Mouse (Mus musculus): ENCODE measurements around the gene Astn1. TPM values are rescaled to one million over a fixed set of nuclear protein-coding genes. Genes with fewer than 3 reads are reported as not detected.

The Astn1 gene
- polyA plus RNA-seq (2015; fragmentation: Nextera tagmentation; extraction: Ambion mirVana) = 0.82 and 1.2 TPM in 2 replicates

DNA sequence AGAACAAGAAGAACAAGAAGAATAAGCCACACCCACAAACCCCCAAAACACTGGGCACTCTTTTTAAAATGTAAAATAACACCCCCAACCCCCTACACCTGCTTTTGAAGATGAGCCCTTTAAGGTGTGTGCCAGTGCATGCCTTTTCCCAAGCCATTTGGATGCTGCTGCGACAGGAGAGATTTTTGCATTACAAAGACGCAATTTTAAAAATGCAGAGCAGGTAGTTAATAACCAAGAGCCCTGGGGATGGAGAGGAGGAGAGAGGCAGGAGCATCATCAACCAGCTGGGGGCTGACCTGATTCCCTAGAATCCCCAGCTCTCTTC is at the start of gene Astn1:
TSS of gene Astn1 (plus strand) at position 310 of the 328 bp plus-strand sequence.
- no peak for ATAC-seq (ENCODE audit: insufficient number of reproducible peaks, low FRiP score, low TSS enrichment, low read depth)
- no peaks in the 10 kb centered on the region for H3K36me3 ChIP-seq
- peak within 1 kb of the TSS; percentile 40 for H3K4me3 ChIP-seq
- no peak within 1 kb of the TSS for H3K27ac ChIP-seq
- no peak within 1 kb of the TSS for H3K9ac ChIP-seq
- peaks cover 32% of the 10 kb centered on the region for H3K27me3 ChIP-seq
- H3K4me2 ChIP-seq = peak within 1 kb of the TSS; percentile 70
- H3K9me3 ChIP-seq = no peaks in the 10 kb centered on the region
- H3K4me1 ChIP-seq = peaks cover 10% of the 10 kb centered on the region
- 3% methylated on average over 2 of the region's 2 CpGs for WGBS

- Histone ChIP-seq H3K9ac (no peak overlapping the region), H3K4me1 (no peaks in the 10 kb centered on the region), H3K36me3 (no peaks in the 10 kb centered on the region), H3K9me3 (no peaks in the 10 kb centered on the region), H3K27me3 (no peaks in the 10 kb centered on the region), H3K4me3 (no peak overlapping the region), H3K4me2 (no peak overlapping the region), H3K27ac (no peak overlapping the region)
- 80% methylated on average over 6 of the region's 6 CpGs for whole genome bisulfite sequencing
- ATAC-seq (ENCODE audit: insufficient number of reproducible peaks, low FRiP score, low TSS enrichment, low read depth) = no peak
Observed at GRCm38 (mm10) chr1:158323325-158323724, 38.7 kb upstream of the Astn1 start.

GRCm38 (mm10) chr1:158328126-158328525 is 33.9 kb upstream of the Astn1 start:
- 81% methylated on average over 5 of the region's 5 CpGs for WGBS
- H3K36me3 ChIP-seq = no peaks in the 10 kb centered on the region
- H3K27me3 ChIP-seq = no peaks in the 10 kb centered on the region
- no peak overlapping the region for H3K9ac ChIP-seq
- H3K4me1 ChIP-seq = no peaks in the 10 kb centered on the region
- no peak overlapping the region for H3K4me2 ChIP-seq
- H3K27ac ChIP-seq = no peak overlapping the region
- no peaks in the 10 kb centered on the region for H3K9me3 ChIP-seq
- no peak overlapping the region for H3K4me3 ChIP-seq
- no peak for ATAC-seq (ENCODE audit: insufficient number of reproducible peaks, low FRiP score, low TSS enrichment, low read depth)

DNA sequence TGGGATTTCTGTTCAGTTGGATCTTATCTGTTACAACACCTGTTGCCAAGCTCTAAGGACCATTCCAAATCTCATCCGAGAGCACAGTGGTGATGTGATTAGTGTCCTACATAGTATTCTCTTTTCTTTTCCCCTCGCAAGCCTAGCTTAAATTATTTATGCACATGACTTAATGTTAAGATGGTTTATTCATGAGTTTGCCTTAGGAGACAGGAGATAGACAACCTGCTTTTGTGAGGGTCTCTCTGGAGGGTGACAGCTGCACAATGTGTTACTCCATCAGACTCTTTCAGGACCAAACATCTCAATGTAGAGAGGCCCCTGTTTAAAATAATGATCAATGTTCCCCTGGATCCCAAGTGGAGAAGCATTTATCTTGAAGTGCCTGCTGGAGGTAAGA is 33.2 kb upstream of the Astn1 start:
- no peaks in the 10 kb centered on the region for H3K36me3 ChIP-seq
- ATAC-seq (ENCODE audit: insufficient number of reproducible peaks, low FRiP score, low TSS enrichment, low read depth) = no peak
- H3K27me3 ChIP-seq = no peaks in the 10 kb centered on the region
- no peak overlapping the region for H3K4me3 ChIP-seq
- no peak overlapping the region for H3K27ac ChIP-seq
- no peak overlapping the region for H3K9ac ChIP-seq
- no peak overlapping the region for H3K4me2 ChIP-seq
- 83% methylated on average over 2 of the region's 2 CpGs for WGBS
- no peaks in the 10 kb centered on the region for H3K9me3 ChIP-seq
- no peaks in the 10 kb centered on the region for H3K4me1 ChIP-seq

DNA sequence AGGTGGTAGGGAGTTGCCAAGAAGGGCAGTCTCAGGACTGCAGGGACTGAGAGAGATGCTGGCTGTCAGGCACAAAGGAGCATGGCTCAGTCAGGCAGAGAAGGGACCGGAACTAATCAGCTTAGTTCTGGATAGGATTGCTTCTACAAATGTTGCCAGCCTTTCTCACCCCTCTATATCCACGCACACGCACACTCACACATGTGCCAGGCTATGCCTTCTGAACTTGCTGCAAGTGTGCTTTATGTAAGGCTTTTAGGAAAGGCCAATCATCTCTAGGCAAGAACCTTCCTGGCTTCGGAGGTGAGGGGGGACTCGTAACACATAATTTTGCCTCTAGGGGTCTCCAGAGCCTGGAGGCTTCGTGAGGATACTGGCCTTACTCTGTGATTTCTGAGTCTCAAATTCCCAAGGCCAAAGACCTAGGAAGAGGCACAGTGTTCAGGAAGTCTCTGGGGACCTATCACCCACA is 18.8 kb upstream of the Astn1 start:
- no peak for ATAC-seq (ENCODE audit: insufficient number of reproducible peaks, low FRiP score, low TSS enrichment, low read depth)
- H3K27ac ChIP-seq = no peak overlapping the region
- H3K36me3 ChIP-seq = no peaks in the 10 kb centered on the region
- H3K4me3 ChIP-seq = no peak overlapping the region
- H3K27me3 ChIP-seq = no peaks in the 10 kb centered on the region
- H3K4me1 ChIP-seq = no peaks in the 10 kb centered on the region
- no peak overlapping the region for H3K4me2 ChIP-seq
- no peak overlapping the region for H3K9ac ChIP-seq
- no peaks in the 10 kb centered on the region for H3K9me3 ChIP-seq
- 48% methylated on average over 6 of the region's 6 CpGs for WGBS

DNA sequence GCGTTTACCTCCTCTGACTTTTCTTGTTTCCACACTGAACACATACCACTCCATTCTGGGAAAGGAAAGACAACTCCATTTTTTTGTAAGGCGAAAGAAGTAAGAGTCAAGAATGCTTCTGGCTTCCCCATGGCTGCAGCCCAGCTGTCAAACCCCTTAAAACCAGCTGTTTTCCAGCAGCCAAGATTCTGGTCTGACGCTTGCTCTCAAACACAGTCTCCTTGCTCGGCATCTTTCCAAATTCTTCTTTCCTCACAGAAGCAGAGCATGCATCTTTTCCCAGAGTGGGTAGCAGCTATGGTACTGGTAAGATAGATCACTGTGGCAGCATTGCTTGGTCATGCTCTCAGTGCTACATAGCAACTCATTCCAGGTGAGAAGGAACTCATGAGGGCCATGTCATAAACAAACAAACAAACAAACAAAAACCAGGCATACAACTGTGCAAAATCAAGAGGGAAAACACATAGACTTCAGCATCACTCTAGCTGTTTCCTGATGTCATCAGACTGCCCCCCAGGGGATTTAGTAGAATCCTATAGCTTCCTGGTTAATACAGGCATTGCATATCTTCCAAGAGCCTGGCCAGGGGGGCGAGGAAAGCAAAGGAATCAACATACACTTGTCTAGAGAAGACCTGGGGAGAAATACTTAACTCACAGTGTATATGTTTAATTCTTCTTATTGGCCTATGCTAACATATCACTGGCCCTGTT is 8.3 kb upstream of the Astn1 start:
- H3K27ac ChIP-seq = no peak overlapping the region
- no peak for ATAC-seq (ENCODE audit: insufficient number of reproducible peaks, low FRiP score, low TSS enrichment, low read depth)
- 53% methylated on average over 5 of the region's 5 CpGs for WGBS
- no peak overlapping the region for H3K9ac ChIP-seq
- H3K9me3 ChIP-seq = no peaks in the 10 kb centered on the region
- no peak overlapping the region for H3K4me3 ChIP-seq
- H3K4me1 ChIP-seq = peaks cover 13% of the 10 kb centered on the region
- peaks cover 46% of the 10 kb centered on the region for H3K27me3 ChIP-seq
- H3K36me3 ChIP-seq = no peaks in the 10 kb centered on the region
- no peak overlapping the region for H3K4me2 ChIP-seq

GRCm38 (mm10) chr1:158355177-158356050 is 6.7 kb upstream of the Astn1 start:
- no peaks in the 10 kb centered on the region for H3K9me3 ChIP-seq
- H3K27me3 ChIP-seq = peaks cover 46% of the 10 kb centered on the region
- peak overlapping the region; percentile 53 for H3K4me3 ChIP-seq
- no peak overlapping the region for H3K27ac ChIP-seq
- no peak overlapping the region for H3K9ac ChIP-seq
- no peak for ATAC-seq (ENCODE audit: insufficient number of reproducible peaks, low FRiP score, low TSS enrichment, low read depth)
- H3K36me3 ChIP-seq = no peaks in the 10 kb centered on the region
- H3K4me1 ChIP-seq = peaks cover 13% of the 10 kb centered on the region
- 10% methylated on average over 28 of the region's 28 CpGs for WGBS
- peak overlapping the region; percentile 86 for H3K4me2 ChIP-seq

GRCm38 (mm10) chr1:158356051-158356461 is 6.0 kb upstream of the Astn1 start, which contains the start of gene Brinp2:
TSS of gene Brinp2 (minus strand) at chr1:158356326.
- H3K27me3 ChIP-seq = peaks cover 48% of the 10 kb centered on the region
- H3K36me3 ChIP-seq = no peaks in the 10 kb centered on the region
- WGBS = under 1% methylated on average over 30 of the region's 30 CpGs
- H3K4me3 ChIP-seq = peak within 1 kb of the TSS; percentile 53
- H3K27ac ChIP-seq = no peak within 1 kb of the TSS
- ATAC-seq (ENCODE audit: insufficient number of reproducible peaks, low FRiP score, low TSS enrichment, low read depth) = peak; percentile 83
- H3K4me2 ChIP-seq = peak within 1 kb of the TSS; percentile 86
- no peak within 1 kb of the TSS for H3K9ac ChIP-seq
- H3K4me1 ChIP-seq = peaks cover 13% of the 10 kb centered on the region
- H3K9me3 ChIP-seq = no peaks in the 10 kb centered on the region

- no peaks in the 10 kb centered on the region for H3K36me3 ChIP-seq
- peaks cover 10% of the 10 kb centered on the region for H3K4me1 ChIP-seq
- no peaks in the 10 kb centered on the region for H3K9me3 ChIP-seq
- under 1% methylated on average over 33 of the region's 37 CpGs for WGBS
- no peak overlapping the region for H3K9ac ChIP-seq
- peaks cover 26% of the 10 kb centered on the region for H3K27me3 ChIP-seq
- H3K4me3 ChIP-seq = peak overlapping the region; percentile 40
- ATAC-seq (ENCODE audit: insufficient number of reproducible peaks, low FRiP score, low TSS enrichment, low read depth) = no peak
- no peak overlapping the region for H3K27ac ChIP-seq
- peak overlapping the region; percentile 70 for H3K4me2 ChIP-seq
Observed at GRCm38 (mm10) chr1:158362292-158363101, 424 bp downstream of the Astn1 start.

DNA sequence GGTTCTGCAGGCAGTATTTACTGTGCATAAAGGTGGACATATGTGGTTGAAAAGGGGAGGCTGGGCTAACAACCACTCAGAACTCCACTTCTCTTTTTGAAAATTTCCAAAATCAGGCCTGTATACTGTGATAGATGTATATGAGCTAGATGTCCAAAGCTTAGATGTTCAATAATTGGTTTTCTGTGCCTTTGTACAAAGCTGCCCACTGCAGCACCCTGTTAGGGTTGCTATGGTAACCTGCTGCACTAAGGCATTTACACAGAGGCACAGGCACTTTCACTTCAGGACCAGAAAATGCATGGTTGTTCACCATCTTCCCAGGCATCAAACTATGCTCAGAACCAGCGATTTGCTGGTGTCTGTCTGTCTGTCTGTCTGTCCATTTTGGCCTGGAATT is 2.4 kb downstream of the Astn1 start:
- no peak for ATAC-seq (ENCODE audit: insufficient number of reproducible peaks, low FRiP score, low TSS enrichment, low read depth)
- Histone ChIP-seq H3K36me3 (no peaks in the 10 kb centered on the region), H3K4me3 (no peak overlapping the region), H3K4me1 (peaks cover 10% of the 10 kb centered on the region), H3K9me3 (no peaks in the 10 kb centered on the region), H3K27me3 (peaks cover 23% of the 10 kb centered on the region; the same call in 1 of the 2 replicates), H3K4me2 (no peak overlapping the region), H3K9ac (no peak overlapping the region), H3K27ac (no peak overlapping the region)
- WGBS = 52% methylated on average over 1 of the region's 1 CpGs

DNA sequence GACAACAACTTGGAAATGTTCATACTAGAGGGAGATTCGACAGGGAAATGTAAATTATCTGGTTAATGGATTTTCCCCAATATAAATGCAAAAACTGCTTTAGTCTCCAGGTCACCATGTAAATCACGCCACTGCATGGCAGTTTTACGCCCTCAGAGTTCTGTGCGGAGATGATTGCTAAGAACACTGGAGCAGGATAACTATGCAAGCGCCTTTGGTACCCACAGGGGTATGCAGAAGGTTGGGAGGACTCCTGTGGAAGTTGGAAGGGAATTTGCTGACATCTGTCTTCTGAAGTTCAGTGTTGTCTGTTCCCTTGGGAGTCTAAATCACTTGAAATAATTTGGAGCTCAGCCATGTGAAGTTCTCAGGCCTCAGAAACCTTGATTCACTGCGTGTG is 20.2 kb downstream of the Astn1 start:
- no peak overlapping the region for H3K4me2 ChIP-seq

More for the DNA sequence above, 20.2 kb downstream of the Astn1 start:
- Histone ChIP-seq H3K27me3 (no peaks in the 10 kb centered on the region), H3K9ac (no peak overlapping the region), H3K36me3 (no peaks in the 10 kb centered on the region), H3K9me3 (no peaks in the 10 kb centered on the region), H3K4me1 (no peaks in the 10 kb centered on the region), H3K27ac (no peak overlapping the region), H3K4me3 (no peak overlapping the region)
- 63% methylated on average over 6 of the region's 6 CpGs for WGBS
- ATAC-seq (ENCODE audit: insufficient number of reproducible peaks, low FRiP score, low TSS enrichment, low read depth) = no peak
